Mouse (Mus musculus) adrenal gland, postnatal 14 days (tissue): ENCODE measurements around the gene Olfr1336. TPM values are rescaled to one million over a fixed set of nuclear protein-coding genes. Genes with fewer than 3 reads are reported as not detected.
"Not testable (repeated sequence)": the region's sequence is repeated elsewhere in the genome, so short reads cannot be mapped to it uniquely, and the experiment has no call there.

Source experiments
- DNase-seq: peaks from one replicate; pipeline ENCODE4 v3.0.0; 2021; ENCODE audit warnings: mixed read lengths
- long read RNA-seq, 2 experiments: library from polyadenylated mRNA; stranded (forward); transcript quantifications; one replicate each; pipeline ENCODE4 v2.0.0; 2021
- total RNA-seq: library from RNA; stranded (reverse); gene quantifications from 2 replicates; pipeline ENCODE4 v1.2.3, GENCODE M21; 2021

The Olfr1336 gene
- total RNA-seq: not detected in 2 replicates
- long read RNA-seq, experiment 1: 0 reads
- long read RNA-seq, experiment 2: 0 reads

- DNase-seq: no peak
Observed at GRCm38 (mm10) chr7:6455868-6456267, at the start of gene Olfr1336. Gene Olfr1336, plus strand, starts transcription at chr7:6456168.

DNA sequence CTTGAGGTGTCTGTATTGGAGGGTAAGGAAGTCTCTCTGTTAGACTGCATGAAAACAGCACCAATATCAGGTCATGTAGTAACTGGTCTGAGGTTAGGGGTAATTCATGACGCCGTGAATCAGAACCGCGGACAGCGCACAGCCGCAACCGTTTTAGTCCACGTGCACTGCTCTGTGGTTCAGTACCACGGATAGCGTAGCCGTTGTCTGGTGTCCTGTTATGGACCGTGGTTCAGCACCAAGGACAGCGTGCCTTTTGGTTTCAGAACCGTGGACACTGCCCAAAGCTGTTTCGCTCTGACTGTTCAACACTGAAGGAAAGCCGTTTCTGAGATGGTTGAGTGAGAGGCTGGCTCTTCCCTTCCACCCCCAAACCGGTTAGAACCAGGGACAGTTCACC lies 45.9 kb upstream of the Olfr1336 start, which contains the start of gene Gm20715:
Gene Gm20715 (plus strand): TSS at position 235 of the 400 bp plus-strand sequence.
- peak; percentile 96 for DNase-seq

DNA sequence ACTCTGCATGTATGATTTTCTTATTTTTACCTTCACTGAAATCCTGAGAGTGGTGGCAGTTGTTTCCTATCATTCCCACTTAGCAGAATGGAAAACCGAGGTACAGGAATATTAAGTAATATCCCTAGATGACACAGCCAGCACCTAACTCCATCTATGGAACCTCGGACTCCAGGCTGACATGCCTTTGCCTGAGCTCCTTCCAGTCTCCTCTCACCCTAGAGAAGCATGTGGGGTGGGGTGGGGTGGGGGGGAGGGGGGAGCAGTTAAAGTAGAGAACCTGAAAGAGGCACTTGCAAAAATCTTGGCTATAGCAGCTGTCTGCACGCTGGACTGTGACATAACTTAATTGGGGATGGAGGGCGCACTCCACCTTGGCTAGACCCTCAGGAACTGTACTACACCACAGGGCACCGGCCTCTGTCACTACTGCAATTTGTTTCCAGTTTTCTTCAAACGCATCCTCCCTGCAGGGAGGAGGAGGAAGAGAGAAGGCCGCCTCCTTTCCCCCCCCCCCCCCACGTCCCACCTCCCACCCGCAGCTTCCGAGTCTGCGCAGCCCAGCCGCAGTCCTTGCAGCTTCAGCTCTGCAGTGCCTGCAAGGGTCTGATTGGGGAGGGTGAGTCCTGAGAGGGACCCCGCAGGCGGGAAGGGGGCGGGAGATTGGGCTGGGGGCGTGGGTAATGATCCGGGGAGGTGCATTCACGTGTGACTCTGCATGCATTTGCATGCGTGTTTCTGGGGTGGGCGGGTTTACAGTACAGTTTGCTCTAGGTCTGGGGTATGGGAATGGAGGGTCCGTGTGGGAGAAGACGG lies 41.1 kb upstream of the Olfr1336 start:
- DNase-seq: no peak

GRCm38 (mm10) chr7:6415442-6415787 lies 40.6 kb upstream of the Olfr1336 start:
- DNase-seq: no peak

- no peak for DNase-seq
Observed at GRCm38 (mm10) chr7:6419894-6420293, 36.1 kb upstream of the Olfr1336 start.

DNA sequence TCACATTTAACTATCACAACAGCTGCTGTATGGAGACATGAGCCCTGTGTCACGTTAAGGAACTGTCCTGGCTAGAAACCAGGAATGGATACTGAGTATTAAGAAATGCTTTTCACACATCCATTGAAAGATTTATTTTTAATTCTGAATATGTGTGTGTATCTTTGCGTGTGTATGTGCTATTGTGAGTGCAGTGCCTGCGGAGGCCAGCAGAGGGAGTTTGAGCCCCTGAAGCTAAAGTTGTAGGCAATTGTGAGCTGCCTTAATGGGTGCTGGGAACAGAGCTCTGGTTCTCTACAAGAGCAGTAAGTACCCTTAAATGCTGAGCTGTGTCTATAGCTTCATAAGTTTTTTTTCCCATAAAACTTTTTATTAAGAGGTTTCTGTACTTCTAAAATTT lies 26.6 kb upstream of the Olfr1336 start:
- DNase-seq: no peak

DNA sequence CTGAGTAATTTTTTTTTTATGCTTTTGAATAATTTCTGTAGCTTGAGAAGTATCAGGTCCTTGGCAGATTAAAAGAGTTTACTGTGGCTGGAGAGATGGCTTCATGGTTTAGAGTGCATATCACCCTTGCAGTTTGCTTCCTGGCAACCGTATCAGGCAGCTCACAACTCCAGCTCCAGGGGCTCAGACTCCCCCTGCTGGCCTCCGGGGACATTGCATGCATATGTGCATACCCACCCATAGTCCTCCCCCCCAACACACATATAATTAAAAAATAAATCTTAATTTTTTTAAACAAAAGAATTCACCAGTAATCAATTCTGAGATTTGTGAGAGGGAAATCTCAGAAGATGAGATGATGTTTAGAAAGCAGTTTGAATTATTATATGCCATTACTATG lies 25.6 kb upstream of the Olfr1336 start:
- peak; percentile 41 for DNase-seq

- no peak for DNase-seq
Observed at GRCm38 (mm10) chr7:6438388-6438787, 17.6 kb upstream of the Olfr1336 start, which contains the start of gene Olfr1344. Gene Olfr1344, plus strand, starts transcription at chr7:6438688.

GRCm38 (mm10) chr7:6441173-6441572 lies 14.8 kb upstream of the Olfr1336 start:
- no peak for DNase-seq

DNA sequence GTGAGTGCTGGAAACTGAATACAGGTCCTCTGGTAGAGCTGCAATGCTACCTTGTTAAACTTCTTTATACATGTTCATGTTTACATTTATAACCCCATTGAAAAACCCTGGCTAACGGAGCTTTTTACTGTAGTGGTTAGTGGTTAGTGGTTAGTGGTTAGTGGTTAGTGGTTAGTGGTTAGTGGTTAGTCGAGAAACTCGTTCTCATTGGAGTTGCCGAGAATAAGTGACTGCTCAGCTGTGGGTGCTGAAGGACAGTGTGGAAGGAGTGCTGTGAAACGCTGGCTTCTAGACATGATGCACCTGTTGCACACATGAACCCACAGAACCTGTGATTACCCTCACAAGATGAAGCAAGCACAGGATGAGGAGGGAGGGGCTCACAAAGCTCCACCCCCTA lies 8.2 kb upstream of the Olfr1336 start:
- no peak for DNase-seq

- DNase-seq: peak; percentile 12
Observed at GRCm38 (mm10) chr7:6456399-6456798, 431 bp downstream of the Olfr1336 start.

DNA sequence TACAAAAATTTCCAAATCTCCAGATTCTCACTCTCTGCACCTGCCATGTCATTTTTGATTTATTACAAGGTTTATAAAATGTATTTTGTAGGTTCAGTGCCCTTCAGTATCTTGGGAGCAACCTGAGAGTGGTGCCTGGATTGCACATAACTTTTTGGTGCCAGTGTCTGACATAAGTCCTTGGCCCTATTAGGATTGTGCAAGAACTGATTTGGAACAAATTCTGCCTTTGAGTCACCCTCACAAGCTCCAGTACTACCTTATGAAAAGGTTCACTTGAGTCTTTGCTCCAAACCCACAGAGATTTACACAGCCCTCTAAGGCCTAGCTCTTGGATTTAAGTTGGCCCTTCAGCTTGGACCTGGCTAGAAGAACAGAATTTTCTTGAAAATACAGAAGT lies 11.0 kb downstream of the Olfr1336 start, which contains the start of gene Olfr1346:
Gene Olfr1346 (plus strand): TSS at position 151 of the 400 bp plus-strand sequence.
- no peak for DNase-seq

GRCm38 (mm10) chr7:6477633-6478032 lies 21.7 kb downstream of the Olfr1336 start:
- DNase-seq: not testable (repeated sequence)

DNA sequence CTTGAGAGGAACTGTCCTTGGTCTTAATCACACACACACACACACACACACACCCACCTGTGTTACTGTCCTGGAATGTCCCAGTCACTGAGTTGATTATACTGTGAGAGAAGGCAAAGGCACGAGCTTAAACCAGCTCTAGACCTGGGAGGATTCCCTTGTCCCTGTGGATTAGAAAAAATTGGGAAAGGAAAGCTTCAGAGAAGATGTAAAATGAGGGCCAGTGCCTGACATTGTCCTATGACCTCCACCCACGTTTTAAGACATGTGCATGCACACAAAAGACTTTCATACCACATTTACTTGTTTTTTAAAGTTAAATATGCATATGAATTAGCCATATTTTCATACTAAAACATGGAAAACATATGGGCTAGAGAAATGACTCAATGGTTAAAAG lies 30.9 kb downstream of the Olfr1336 start, which contains the start of gene Olfr5:
Gene Olfr5 (minus strand): TSS at position 101 of the 400 bp plus-strand sequence.
- DNase-seq: no peak

GRCm38 (mm10) chr7:6499655-6500054 lies 43.7 kb downstream of the Olfr1336 start, which contains the start of gene Olfr1347:
Gene Olfr1347, minus strand, starts transcription at chr7:6499755.
- DNase-seq: no peak

DNA sequence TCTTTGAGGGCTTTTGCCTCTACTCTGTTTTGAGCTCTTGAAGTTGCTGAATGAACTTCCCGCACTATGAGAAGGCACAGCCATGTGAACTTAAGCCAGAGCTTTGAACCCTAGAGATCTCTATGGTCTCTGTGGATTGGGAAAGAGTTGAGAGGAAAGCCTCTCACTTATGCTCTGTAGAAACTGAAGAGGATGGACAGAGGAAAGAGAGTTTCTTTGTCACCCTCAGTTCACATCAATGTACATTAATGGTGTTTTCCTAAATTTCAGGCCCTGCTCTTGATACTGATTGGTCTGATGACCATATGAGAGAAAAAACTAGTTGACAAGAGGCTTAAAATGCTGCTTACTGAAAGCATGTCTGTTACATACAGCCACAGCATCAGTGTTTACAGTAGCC lies 52.7 kb downstream of the Olfr1336 start, which contains the start of gene Olfr1348:
Gene Olfr1348 (minus strand): TSS at position 101 of the 400 bp plus-strand sequence.
- no peak for DNase-seq

Other genes starting within 250 kb of the Olfr1336 start
- gene Zscan5b, start 233.9 kb upstream of the Olfr1336 start, total RNA-seq: not detected in 2 replicates
- gene Epp13, start 203.5 kb upstream of the Olfr1336 start, total RNA-seq: not detected in 2 replicates
- gene Zfp667, start 169.6 kb upstream of the Olfr1336 start, total RNA-seq: 7.1 and 7.2 TPM in 2 replicates
- gene Zfp583, start 124.9 kb upstream of the Olfr1336 start, total RNA-seq: 3.1 and 3.4 TPM in 2 replicates
- 0.48 and 0.71 TPM in 2 replicates for gene Gm3854, start 112.4 kb upstream of the Olfr1336 start, total RNA-seq
- 2.9 and 3.0 TPM in 2 replicates for gene Zfp78, start 92.9 kb upstream of the Olfr1336 start, total RNA-seq
- gene Zfp28, start 72.9 kb upstream of the Olfr1336 start, total RNA-seq: 2.6 and 4.8 TPM in 2 replicates
- 0.38 and 0.41 TPM in 2 replicates for gene Smim17, start 57.5 kb upstream of the Olfr1336 start, total RNA-seq
- 0.08 TPM in 1 of 2 replicates, not detected in the other for gene Gm20715, start 45.9 kb upstream of the Olfr1336 start, total RNA-seq
- gene Olfr1344, start 17.5 kb upstream of the Olfr1336 start, total RNA-seq: not detected in 2 replicates
- not detected in 2 replicates for gene Olfr1346, start 10.9 kb downstream of the Olfr1336 start, total RNA-seq
- gene Olfr5, start 30.8 kb downstream of the Olfr1336 start, total RNA-seq: not detected in 2 replicates
- not detected in 2 replicates for gene Olfr1347, start 43.6 kb downstream of the Olfr1336 start, total RNA-seq
- gene Olfr1348, start 52.6 kb downstream of the Olfr1336 start, total RNA-seq: not detected in 2 replicates
- not detected in 2 replicates for gene Olfr1349, start 66.8 kb downstream of the Olfr1336 start, total RNA-seq
- gene Olfr1350, start 108.7 kb downstream of the Olfr1336 start, total RNA-seq: not detected in 2 replicates
- 14.4 and 19.7 TPM in 2 replicates for gene Zim1, start 240.3 kb downstream of the Olfr1336 start, total RNA-seq